Mouse (Mus musculus): ENCODE results near the gene Ercc5.

Ercc5 gene

DNA sequence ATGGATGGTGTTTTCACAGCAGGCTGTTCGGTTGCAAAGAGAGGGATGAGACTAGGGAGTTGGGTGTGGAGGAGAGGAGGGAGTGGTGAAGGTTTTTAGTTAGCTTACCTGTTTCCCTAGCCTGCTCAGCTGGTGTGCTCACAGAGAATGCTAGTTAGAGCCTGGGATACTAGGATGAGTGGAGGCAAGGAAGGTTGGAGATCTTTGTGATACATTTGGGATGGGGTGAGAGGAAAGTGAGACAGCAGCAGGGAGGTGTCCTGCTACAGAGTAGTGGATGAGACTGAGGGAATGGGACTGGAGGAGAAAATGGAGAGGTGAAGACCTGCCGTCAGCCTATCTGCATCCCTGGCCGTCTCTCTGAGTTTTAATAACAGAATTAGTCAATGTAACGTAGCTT is 25.1 kb downstream of the Ercc5 start:
- DNase-seq (ENCODE audit: low read depth in 1 of 2, low spot score in 2 of 2), result no peak

- DNase-seq (ENCODE audit: low read depth in 1 of 2, low spot score in 2 of 2), result no peak
Measured at GRCm38 (mm10) chr1:44173903-44174302, 26.4 kb downstream of the Ercc5 start.

DNA sequence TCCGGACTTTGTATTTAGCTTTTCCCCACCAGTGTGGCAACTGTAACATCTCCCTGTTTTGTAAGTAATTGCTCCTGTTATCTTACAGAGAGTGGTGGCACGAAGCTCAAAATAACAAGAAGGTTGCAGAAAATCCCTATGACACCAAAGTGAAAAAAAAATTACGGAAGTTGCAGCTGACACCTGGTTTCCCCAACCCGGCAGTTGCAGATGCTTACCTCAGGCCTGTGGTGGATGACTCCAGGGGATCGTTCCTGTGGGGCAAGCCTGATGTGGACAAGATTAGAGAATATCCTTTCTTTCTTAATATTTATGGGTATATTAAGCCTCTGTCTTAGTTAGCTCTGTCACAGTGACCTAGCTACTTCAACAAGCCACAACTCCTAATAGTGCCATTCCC is 30.5 kb downstream of the Ercc5 start:
- DNase-seq (ENCODE audit: low read depth in 1 of 2, low spot score in 2 of 2), result no peak

- no peak for DNase-seq (ENCODE audit: low read depth in 1 of 2, low spot score in 2 of 2)
Measured at GRCm38 (mm10) chr1:44186396-44186795, 38.9 kb downstream of the Ercc5 start.

DNA sequence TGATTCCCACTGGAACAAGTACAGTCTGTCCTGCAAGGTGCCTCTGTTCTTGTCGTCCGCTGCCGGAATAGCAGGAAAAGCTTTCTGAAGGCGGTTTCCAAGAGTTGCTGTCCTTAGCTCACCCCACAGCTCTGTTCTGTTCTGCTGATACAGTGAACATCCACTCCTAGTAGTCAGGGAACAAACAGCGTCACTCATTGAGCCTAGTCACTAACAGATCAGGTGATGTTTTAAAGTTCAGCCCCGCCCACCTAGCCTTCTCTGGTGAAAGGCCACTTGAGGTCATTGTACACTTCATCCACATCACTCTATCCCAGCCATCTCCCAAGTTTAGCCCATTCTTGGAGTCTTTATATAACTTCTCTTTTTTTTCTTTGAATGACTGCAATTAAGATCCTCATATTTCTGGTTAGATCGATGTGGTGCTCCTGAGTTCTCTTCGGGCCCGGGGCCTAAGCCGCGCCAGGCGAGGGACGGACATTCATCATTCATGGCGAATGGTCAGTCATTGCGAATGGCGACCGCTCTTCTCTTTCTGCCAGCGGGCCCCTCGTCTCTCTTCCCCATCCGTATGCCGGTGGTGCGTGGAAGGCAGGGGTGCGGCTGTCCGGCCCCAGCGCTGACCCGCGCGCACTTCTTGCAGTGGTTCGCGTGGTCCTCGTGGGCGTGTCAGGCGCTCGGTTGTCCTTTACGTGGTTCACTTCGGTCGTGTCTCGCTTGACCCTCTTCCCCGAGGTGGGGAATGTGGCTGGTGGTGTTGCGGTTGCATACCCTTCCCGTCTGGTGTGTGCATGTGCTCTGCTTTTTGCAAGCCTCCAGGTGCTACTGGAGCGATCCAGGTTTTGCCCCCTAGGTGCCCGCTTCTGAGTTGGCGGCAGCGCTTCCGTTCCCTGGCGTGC is 51.0 kb downstream of the Ercc5 start:
- DNase-seq (ENCODE audit: low read depth in 1 of 2, low spot score in 2 of 2), result no peak

GRCm38 (mm10) chr1:44202876-44203275 is 55.3 kb downstream of the Ercc5 start:
- DNase-seq (ENCODE audit: low read depth in 1 of 2, low spot score in 2 of 2), result no peak

GRCm38 (mm10) chr1:44214443-44214842 is 66.9 kb downstream of the Ercc5 start:
- no peak for DNase-seq (ENCODE audit: low read depth in 1 of 2, low spot score in 2 of 2)

GRCm38 (mm10) chr1:44216352-44217116 is 69.0 kb downstream of the Ercc5 start:
- DNase-seq (ENCODE audit: low read depth in 1 of 2, low spot score in 2 of 2), result no peak

- DNase-seq (ENCODE audit: low read depth in 1 of 2, low spot score in 2 of 2), result no peak
Measured at GRCm38 (mm10) chr1:44217118-44217517, 69.6 kb downstream of the Ercc5 start.

- no peak for DNase-seq (ENCODE audit: low read depth in 1 of 2, low spot score in 2 of 2)
Measured at GRCm38 (mm10) chr1:44218876-44219275, 71.3 kb downstream of the Ercc5 start, which contains the start of gene Mettl21e. Gene Mettl21e (minus strand): TSS chr1:44218961.

DNA sequence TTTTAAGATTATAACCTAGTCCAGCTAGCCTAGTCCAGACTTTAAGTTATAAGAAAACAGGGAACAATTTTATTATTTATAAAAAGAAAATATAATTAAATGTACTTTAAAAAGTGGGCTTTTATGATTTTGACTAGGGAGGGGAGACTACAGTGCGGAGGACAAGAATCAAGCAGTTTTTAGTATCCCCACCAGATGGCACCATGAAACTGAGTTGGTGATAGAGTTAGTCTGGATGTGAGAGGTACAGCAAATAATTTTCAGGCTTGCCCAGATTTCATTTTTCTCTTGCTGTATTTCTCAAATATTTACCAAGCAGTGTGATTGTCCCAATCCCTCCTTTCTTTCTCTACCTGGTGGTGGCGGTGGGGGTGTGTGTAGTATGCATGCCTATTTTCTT is 81.5 kb downstream of the Ercc5 start:
- DNase-seq (ENCODE audit: low read depth in 1 of 2, low spot score in 2 of 2), result no peak

Measured in monocyte, adult 2 months (primary cell).